Comparison of ENCODE assay signal across 12 mouse cellular contexts in the genomic region with DNA sequence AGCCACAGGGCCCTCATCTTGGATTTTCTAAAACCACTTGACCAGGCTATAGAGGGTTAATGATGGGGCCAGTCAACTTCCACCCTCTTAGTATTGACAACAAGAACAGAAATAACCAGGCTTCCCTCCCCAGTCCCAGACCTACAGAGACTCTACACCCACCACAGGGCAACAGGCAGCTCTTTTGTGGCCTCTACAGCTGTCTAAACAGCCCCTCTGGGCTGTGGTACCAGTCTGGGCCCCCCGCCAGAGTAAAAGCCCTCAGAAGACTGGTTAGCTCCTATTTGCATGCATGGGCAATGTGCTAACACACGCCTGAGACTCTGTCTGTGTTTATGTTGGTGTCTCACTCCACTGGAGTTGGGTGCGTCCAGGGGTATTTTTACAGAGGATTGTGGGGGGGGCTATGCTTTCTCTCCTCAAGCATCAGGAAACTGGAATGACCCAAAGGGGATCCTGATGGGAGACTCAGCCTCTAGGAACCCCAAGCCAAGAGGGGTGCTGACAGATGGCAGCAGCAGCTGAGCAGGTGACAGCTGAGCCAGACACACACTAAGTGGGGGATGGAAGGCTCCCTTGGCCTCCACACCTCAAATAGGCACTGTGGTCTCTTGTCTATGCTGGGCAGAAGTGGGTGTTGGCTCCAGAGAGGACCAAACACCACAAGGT. TPM values are rescaled to one million over a fixed set of nuclear protein-coding genes. Genes with fewer than 3 reads are reported as not detected.
DNase-seq lines count a peak whose midpoint lies in the region; ATAC-seq lines count a peak whose summit lies in the region.
"Had no signal": no experiment of that assay in that cellular context is flagged by ENCODE, and none has a peak within 500 bp of the region (broad histone marks: within the 10 kb centered on the region; RNA-seq: fewer than 3 reads in every experiment).

No protein-coding gene starts in this region.

- H3K4me2 ChIP-seq in hindbrain, embryonic 16.5 days (ENCODE audit: low read length), result no peak overlapping the region

- H3K36me3 ChIP-seq in hindbrain, embryonic 16.5 days (ENCODE audit: control insufficient read depth, insufficient read depth, low read length), result peaks cover 7% of the 10 kb centered on the region; the same call in 1 of the 2 replicates

- no peak overlapping the region for H3K9ac ChIP-seq in hindbrain, embryonic 16.5 days (ENCODE audit: low read depth, low read length)

- H3K27me3 ChIP-seq in hindbrain, embryonic 16.5 days (replicated peaks; ENCODE audit: control insufficient read depth, insufficient read depth, low read length), result no peaks in the 10 kb centered on the region

- no peaks in the 10 kb centered on the region for H3K9me3 ChIP-seq in hindbrain, embryonic 16.5 days (ENCODE audit: control insufficient read depth, low read length)

- peak; percentile 32; the same call in 1 of the 2 replicates for ATAC-seq in hindbrain, embryonic 16.5 days
- ATAC-seq: inflammation-experienced regulatory T-cells, adult 6 months had no signal

- no peak overlapping the region for H3K4me3 ChIP-seq in hindbrain, embryonic 16.5 days (ENCODE audit: low read length)
- H3K4me3 ChIP-seq: megakaryocyte, embryonic 14.5 days had no signal

- H3K27ac ChIP-seq in hindbrain, embryonic 16.5 days (ENCODE audit: low read depth, low read length), result no peak overlapping the region

- peaks cover 21% of the 10 kb centered on the region for H3K4me1 ChIP-seq in hindbrain, embryonic 16.5 days (ENCODE audit: control insufficient read depth, insufficient read depth, low read depth, low read length)

- WGBS in hindbrain, embryonic 16.5 days, result 37% methylated on average over 3 of the region's 3 CpGs

- intact Hi-C loops in heart, postnatal 36 days (cut with DNase I), result no loop called here

- DNase-seq in heart, adult 11 months, result peak; percentile 96
- DNase-seq in heart, postnatal 36 days, result no peak
- peak; percentile 42 for DNase-seq in right cerebral cortex, postnatal 4 days
- no peak for DNase-seq in right cerebral cortex, postnatal 36 days (ENCODE audit: low spot score in 2 of 2)
- DNase-seq in thymus, postnatal 0 days (ENCODE audit: low spot score), result no peak
- no peak for DNase-seq in spleen, postnatal 36 days (ENCODE audit: low spot score in 2 of 2)
- DNase-seq in right cerebral cortex, adult 18-20 months, result no peak
- DNase-seq: cerebellum, adult 11 months had no signal

RNA-seq across cellular contexts. Expression of a gene that starts 4.0 kb away (rescaled TPM):
- 100 to 1,000 TPM; 130 to 163 TPM for total RNA-seq in heart, postnatal 36 days (2021)
- polyA plus RNA-seq in hindbrain, embryonic 16.5 days (2015; fragmentation: Nextera tagmentation; extraction: Ambion mirVana), result 9.3 and 14.3 TPM in 2 replicates
- polyA plus RNA-seq in thymus, postnatal 0 days (2015; fragmentation: Nextera tagmentation; extraction: Ambion mirVana), result 2.1 and 5.6 TPM in 2 replicates

RNA-seq across cellular contexts. Expression of a gene that starts 15.9 kb away (rescaled TPM):
- total RNA-seq in heart, postnatal 36 days (2021), result under 1 TPM; 0.33 to 0.36 TPM
- polyA plus RNA-seq in hindbrain, embryonic 16.5 days (2015; fragmentation: Nextera tagmentation; extraction: Ambion mirVana), result 1.1 and 1.8 TPM in 2 replicates
- polyA plus RNA-seq in thymus, postnatal 0 days (2015; fragmentation: Nextera tagmentation; extraction: Ambion mirVana), result not detected in 2 replicates
- total RNA-seq: left cerebral cortex, postnatal 10 days had no signal
- polyA plus RNA-seq: inflammation-experienced regulatory T-cells, adult 6 months had no signal

RNA-seq across cellular contexts. Expression of a gene that starts 22.9 kb away (rescaled TPM):
- 1 to 10 TPM; 5.2 to 7.9 TPM for total RNA-seq in heart, postnatal 36 days (2021)
- polyA plus RNA-seq in hindbrain, embryonic 16.5 days (2015; fragmentation: Nextera tagmentation; extraction: Ambion mirVana), result 1.5 and 2.5 TPM in 2 replicates
- polyA plus RNA-seq in thymus, postnatal 0 days (2015; fragmentation: Nextera tagmentation; extraction: Ambion mirVana), result 3.6 and 3.8 TPM in 2 replicates
- polyA plus RNA-seq: inflammation-experienced regulatory T-cells, adult 6 months had no signal

RNA-seq across cellular contexts. Expression of a gene that starts 29.5 kb away (rescaled TPM):
- total RNA-seq in heart, postnatal 36 days (2021), result 10 to 100 TPM; 20.2 TPM
- polyA plus RNA-seq in hindbrain, embryonic 16.5 days (2015; fragmentation: Nextera tagmentation; extraction: Ambion mirVana), result 72.2 and 72.7 TPM in 2 replicates
- polyA plus RNA-seq in thymus, postnatal 0 days (2015; fragmentation: Nextera tagmentation; extraction: Ambion mirVana), result 100 and 102 TPM in 2 replicates

RNA-seq across cellular contexts. Expression of a gene that starts 36.5 kb away (rescaled TPM):
- under 1 TPM; 0.27 to 0.33 TPM for total RNA-seq in heart, postnatal 36 days (2021)
- 60.3 and 70.1 TPM in 2 replicates for polyA plus RNA-seq in hindbrain, embryonic 16.5 days (2015; fragmentation: Nextera tagmentation; extraction: Ambion mirVana)
- 0.18 and 0.54 TPM in 2 replicates for polyA plus RNA-seq in thymus, postnatal 0 days (2015; fragmentation: Nextera tagmentation; extraction: Ambion mirVana)
- polyA plus RNA-seq: inflammation-experienced regulatory T-cells, adult 6 months had no signal

Comparison
In these comparisons a context has a peak if more than half of its experiments do, and no peak if none do; other contexts are left out.
1. DNase-seq: peak in heart, adult 11 months (single experiment) and right cerebral cortex, postnatal 4 days (single experiment); none in heart, postnatal 36 days (0 of 2), right cerebral cortex, postnatal 36 days (0 of 2), thymus, postnatal 0 days (single experiment), spleen, postnatal 36 days (0 of 2) and right cerebral cortex, adult 18-20 months (single experiment).